Mouse (Mus musculus): ENCODE results near the gene Zc3h7b. TPM values are rescaled to one million over a fixed set of nuclear protein-coding genes. Genes with fewer than 3 reads are reported as not detected.

The Zc3h7b gene
- polyA plus RNA-seq, 1 experiment from 2014 or later: 43.9 TPM

- Histone ChIP-seq H3K4me2 (peak overlapping the region; percentile 23; the same call in 1 of the 2 replicates), H3K9me3 (no peaks in the 10 kb centered on the region), H3K4me3 (no peak overlapping the region), H3K36me3 (peaks cover 14% of the 10 kb centered on the region), H3K9ac (peak overlapping the region; percentile 45), H3K27me3 (peaks cover 18% of the 10 kb centered on the region), H3K27ac (replicated peaks) (peak overlapping the region; percentile 49; the same call in 1 of the 2 replicates), H3K4me1 (replicated peaks) (peaks cover 22% of the 10 kb centered on the region)
- ATAC-seq (ENCODE audit: low read depth): peak; percentile 90
- WGBS: 16% methylated on average over 24 of the region's 24 CpGs
These were observed 86.4 kb downstream of the Zc3h7b start for GRCm38 (mm10) chr15:81831136-81831825.

GRCm38 (mm10) chr15:81832219-81832618, 87.4 kb downstream of the Zc3h7b start:
- Histone ChIP-seq H3K27ac (replicated peaks) (no peak overlapping the region), H3K4me2 (no peak overlapping the region)
- no peak for ATAC-seq (ENCODE audit: low read depth)

GRCm38 (mm10) chr15:81833481-81833880, 88.6 kb downstream of the Zc3h7b start:
- ATAC-seq (ENCODE audit: low read depth): no peak
- WGBS: 82% methylated on average over 4 of the region's 4 CpGs
- no peak overlapping the region for H3K4me3 ChIP-seq
- H3K4me2 ChIP-seq: no peak overlapping the region
- H3K27me3 ChIP-seq: peaks cover 18% of the 10 kb centered on the region
- H3K36me3 ChIP-seq: peaks cover 2% of the 10 kb centered on the region; the same call in 1 of the 2 replicates
- H3K4me1 ChIP-seq (replicated peaks): peaks cover 28% of the 10 kb centered on the region
- H3K9ac ChIP-seq: no peak overlapping the region
- no peak overlapping the region for H3K27ac ChIP-seq (replicated peaks)
- H3K9me3 ChIP-seq: no peaks in the 10 kb centered on the region

More at GRCm38 (mm10) chr15:81832219-81832618, 87.4 kb downstream of the Zc3h7b start:
- Histone ChIP-seq H3K4me1 (replicated peaks) (peaks cover 28% of the 10 kb centered on the region), H3K9ac (no peak overlapping the region), H3K9me3 (no peaks in the 10 kb centered on the region), H3K27me3 (peaks cover 18% of the 10 kb centered on the region), H3K36me3 (peaks cover 5% of the 10 kb centered on the region), H3K4me3 (no peak overlapping the region)
- 79% methylated on average over 3 of the region's 3 CpGs for WGBS

GRCm38 (mm10) chr15:81834171-81834841, 89.4 kb downstream of the Zc3h7b start:
- no peak for ATAC-seq (ENCODE audit: low read depth)
- no peak overlapping the region for H3K27ac ChIP-seq (replicated peaks)
- WGBS: 62% methylated on average over 3 of the region's 3 CpGs
- H3K9ac ChIP-seq: 0 out of 2 replicates have a peak overlapping the region, but pooled peaks have one; percentile 2
- no peaks in the 10 kb centered on the region for H3K36me3 ChIP-seq
- H3K4me3 ChIP-seq: no peak overlapping the region
- H3K4me2 ChIP-seq: no peak overlapping the region
- no peaks in the 10 kb centered on the region for H3K9me3 ChIP-seq
- peaks cover 18% of the 10 kb centered on the region for H3K27me3 ChIP-seq
- H3K4me1 ChIP-seq (replicated peaks): peaks cover 28% of the 10 kb centered on the region

DNA sequence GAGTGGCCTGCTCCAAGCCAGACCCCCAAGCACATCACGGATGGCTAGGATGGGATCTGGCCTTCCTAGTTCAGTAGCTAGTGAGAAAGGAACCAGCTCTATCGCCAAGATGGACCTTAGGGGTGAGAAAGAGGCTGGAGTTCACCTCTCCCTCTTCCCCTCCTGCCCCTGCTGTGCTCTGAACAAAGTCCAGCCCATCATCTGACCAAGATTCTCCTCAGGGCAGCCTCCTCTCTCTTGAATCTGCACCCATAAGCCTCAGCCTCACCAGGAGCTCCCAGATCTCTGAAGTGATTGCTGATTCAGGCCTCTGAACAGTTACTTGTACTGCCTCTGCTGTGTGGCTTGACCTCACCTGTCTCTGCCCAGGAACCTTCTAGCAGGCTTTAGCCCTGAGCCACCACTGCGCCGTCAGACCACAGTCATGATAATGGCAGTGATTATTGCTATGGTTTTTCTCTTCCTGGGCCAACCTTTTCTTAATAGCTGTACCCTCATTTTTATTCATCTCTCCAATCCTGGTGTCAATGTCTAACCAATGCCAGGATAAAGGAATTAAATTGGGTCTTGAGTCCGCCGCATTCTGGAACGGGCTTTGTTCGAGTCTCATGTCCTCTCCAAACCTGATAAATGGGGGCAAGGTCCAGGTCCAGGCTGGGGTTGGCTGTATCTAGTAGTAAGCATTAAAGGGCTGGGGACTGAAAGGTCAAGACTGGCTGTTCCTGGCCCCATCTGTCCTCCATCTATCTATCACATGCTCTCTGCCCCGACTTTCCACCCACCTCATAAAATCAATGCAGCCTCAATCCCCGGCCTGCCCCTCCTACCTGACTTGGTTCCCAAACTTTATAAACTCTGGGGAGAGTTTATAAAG, 90.4 kb downstream of the Zc3h7b start:
- H3K9me3 ChIP-seq: no peaks in the 10 kb centered on the region
- peaks cover 33% of the 10 kb centered on the region for H3K4me1 ChIP-seq (replicated peaks)
- peak overlapping the region; percentile 52; the same call in 1 of the 2 replicates for H3K4me2 ChIP-seq
- no peak overlapping the region for H3K27ac ChIP-seq (replicated peaks)
- H3K36me3 ChIP-seq: no peaks in the 10 kb centered on the region
- H3K4me3 ChIP-seq: no peak overlapping the region
- ATAC-seq (ENCODE audit: low read depth): no peak
- no peak overlapping the region for H3K9ac ChIP-seq
- WGBS: 66% methylated on average over 10 of the region's 10 CpGs
- peaks cover 18% of the 10 kb centered on the region for H3K27me3 ChIP-seq

- H3K4me3 ChIP-seq: peak overlapping the region; percentile 27
- no peak overlapping the region for H3K27ac ChIP-seq (replicated peaks)
- peak overlapping the region; percentile 52 for H3K4me2 ChIP-seq
- H3K9ac ChIP-seq: peak overlapping the region; percentile 56
- H3K4me1 ChIP-seq (replicated peaks): peaks cover 30% of the 10 kb centered on the region
- WGBS: 3% methylated on average over 33 of the region's 33 CpGs
- ATAC-seq (ENCODE audit: low read depth): 0 out of 2 replicates have a peak, but pooled peaks have one; percentile 29
- H3K27me3 ChIP-seq: peaks cover 18% of the 10 kb centered on the region
- H3K36me3 ChIP-seq: no peaks in the 10 kb centered on the region
- no peaks in the 10 kb centered on the region for H3K9me3 ChIP-seq
These were observed 91.4 kb downstream of the Zc3h7b start for GRCm38 (mm10) chr15:81836124-81836821.

GRCm38 (mm10) chr15:81836966-81837920, 92.4 kb downstream of the Zc3h7b start:
- WGBS: 58% methylated on average over 7 of the region's 7 CpGs
- Histone ChIP-seq H3K27ac (replicated peaks) (no peak overlapping the region), H3K27me3 (peaks cover 18% of the 10 kb centered on the region), H3K4me1 (replicated peaks) (peaks cover 25% of the 10 kb centered on the region), H3K9me3 (no peaks in the 10 kb centered on the region), H3K36me3 (no peaks in the 10 kb centered on the region), H3K4me3 (no peak overlapping the region), H3K9ac (peak overlapping the region; percentile 56; the same call in 1 of the 2 replicates), H3K4me2 (peak overlapping the region; percentile 52; the same call in 1 of the 2 replicates)
- no peak for ATAC-seq (ENCODE audit: low read depth)

GRCm38 (mm10) chr15:81838554-81839235, 93.8 kb downstream of the Zc3h7b start:
- H3K4me2 ChIP-seq: no peak overlapping the region
- H3K27ac ChIP-seq (replicated peaks): no peak overlapping the region
- H3K27me3 ChIP-seq: peaks cover 14% of the 10 kb centered on the region
- peaks cover 25% of the 10 kb centered on the region for H3K4me1 ChIP-seq (replicated peaks)
- no peak overlapping the region for H3K9ac ChIP-seq
- H3K4me3 ChIP-seq: no peak overlapping the region
- no peaks in the 10 kb centered on the region for H3K9me3 ChIP-seq
- no peak for ATAC-seq (ENCODE audit: low read depth)
- 69% methylated on average over 14 of the region's 14 CpGs for WGBS
- no peaks in the 10 kb centered on the region for H3K36me3 ChIP-seq

GRCm38 (mm10) chr15:81839634-81840033, 94.8 kb downstream of the Zc3h7b start:
- Histone ChIP-seq H3K27ac (replicated peaks) (no peak overlapping the region), H3K36me3 (no peaks in the 10 kb centered on the region), H3K4me2 (no peak overlapping the region), H3K27me3 (peaks cover 14% of the 10 kb centered on the region), H3K4me3 (no peak overlapping the region), H3K9me3 (no peaks in the 10 kb centered on the region), H3K9ac (no peak overlapping the region), H3K4me1 (replicated peaks) (peaks cover 20% of the 10 kb centered on the region)
- ATAC-seq (ENCODE audit: low read depth): peak; percentile 60; the same call in 1 of the 2 replicates
- WGBS: 58% methylated on average over 5 of the region's 5 CpGs

DNA sequence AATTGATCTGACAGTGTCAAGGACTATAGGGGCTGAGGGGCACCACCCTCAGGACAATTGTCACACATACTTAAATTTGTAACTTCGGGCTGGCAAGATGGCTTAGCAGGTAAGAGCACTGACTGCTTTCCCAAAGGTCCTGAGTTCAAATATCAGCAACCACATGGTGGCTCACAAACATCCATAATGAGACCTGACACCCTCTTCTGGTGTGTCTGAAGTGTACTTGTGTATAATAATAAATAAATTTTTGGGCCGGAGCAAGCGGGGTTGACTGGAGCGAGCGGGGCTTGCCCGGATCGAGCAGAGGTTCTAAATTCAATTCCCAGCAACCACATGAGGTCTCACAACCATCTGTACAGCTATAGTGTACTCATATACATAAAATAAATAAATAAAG, 95.4 kb downstream of the Zc3h7b start:
- Histone ChIP-seq H3K4me3 (no peak overlapping the region), H3K9ac (no peak overlapping the region), H3K27me3 (peaks cover 9% of the 10 kb centered on the region), H3K4me1 (replicated peaks) (peaks cover 20% of the 10 kb centered on the region), H3K27ac (replicated peaks) (no peak overlapping the region), H3K9me3 (no peaks in the 10 kb centered on the region), H3K4me2 (no peak overlapping the region), H3K36me3 (no peaks in the 10 kb centered on the region)
- WGBS: 91% methylated on average over 7 of the region's 7 CpGs
- ATAC-seq (ENCODE audit: low read depth): no peak

All from neural tube, embryonic 13.5 days (tissue).